Mouse (Mus musculus) spleen, adult 2 months (tissue): Measurements from ENCODE around the gene Aen.

ENCODE experiments used
- CTCF ChIP-seq: fragments of 200-500 bp; IDR thresholded peaks from 2 replicates; pipeline ENCODE4 v1.5.1; 2011; ENCODE audit warnings: mild to moderate bottlenecking, inconsistent platforms; ENCODE audit not compliant: insufficient read depth, insufficient read length, insufficient replicate concordance; ENCODE audit errors: extremely low read depth
- POLR2A ChIP-seq: fragments of 200-500 bp; IDR thresholded peaks from 2 replicates; pipeline ENCODE4 v1.6.1; 2011; ENCODE audit warnings: low read depth, low read length, inconsistent platforms

DNA sequence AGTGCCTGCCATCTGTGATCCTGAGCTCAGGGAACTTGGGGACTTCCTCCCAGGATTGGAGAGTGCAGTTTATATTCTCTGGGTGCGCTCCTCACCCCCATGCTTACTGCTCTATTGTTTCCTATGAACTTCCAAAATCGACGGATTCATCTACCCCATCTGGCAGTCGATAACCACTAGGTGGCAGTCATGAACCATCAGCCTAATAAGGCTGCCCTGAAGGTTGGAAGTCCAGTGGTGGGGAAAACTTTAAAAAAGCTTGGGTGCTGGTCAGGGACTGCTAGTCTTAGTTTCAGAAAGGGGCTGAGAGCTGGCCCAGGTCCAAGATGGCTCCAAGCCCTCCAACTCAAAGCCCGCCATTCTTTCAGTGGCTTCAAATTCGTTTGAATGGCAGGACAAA, 28.6 kb downstream of the Aen start:
- peak; percentile 59; the same call in 1 of the 2 replicates for TF ChIP-seq CTCF
- TF ChIP-seq POLR2A, result no peak
